Mouse (Mus musculus) spleen, postnatal 36 days (tissue): ENCODE measurements around the gene Ppp1r15b.

Source experiments
- DNase-seq, 2 experiments: peaks; one replicate each; pipeline ENCODE4 v3.0.0; 2022; ENCODE audit warnings: low spot score in 2 of 2, mixed read lengths in 1 of 2

Gene Ppp1r15b

DNA sequence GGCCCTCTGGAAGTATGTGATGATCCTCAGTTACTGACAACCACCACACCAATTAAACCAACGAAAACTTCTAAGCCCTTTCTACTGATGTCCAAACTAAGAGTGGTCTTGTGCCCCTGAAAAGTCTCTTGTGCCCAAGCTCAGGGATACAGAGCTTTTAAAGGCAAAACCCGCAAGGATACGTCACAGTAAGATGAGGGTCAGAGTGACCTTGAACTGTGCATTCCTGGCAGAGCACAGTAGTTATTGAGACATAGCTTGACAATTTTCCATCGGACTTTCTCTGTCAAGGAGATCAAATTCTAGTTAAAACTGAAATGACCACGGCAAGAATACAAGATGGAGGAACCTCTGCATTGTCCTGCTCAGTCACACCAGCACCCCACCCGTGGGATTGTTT, 9.7 kb upstream of the Ppp1r15b start:
- no peak for DNase-seq

- no peak for DNase-seq
Observed at GRCm38 (mm10) chr1:133124137-133124536, 6.8 kb upstream of the Ppp1r15b start.

GRCm38 (mm10) chr1:133125640-133126364, 5.1 kb upstream of the Ppp1r15b start:
- DNase-seq, result no peak

DNA sequence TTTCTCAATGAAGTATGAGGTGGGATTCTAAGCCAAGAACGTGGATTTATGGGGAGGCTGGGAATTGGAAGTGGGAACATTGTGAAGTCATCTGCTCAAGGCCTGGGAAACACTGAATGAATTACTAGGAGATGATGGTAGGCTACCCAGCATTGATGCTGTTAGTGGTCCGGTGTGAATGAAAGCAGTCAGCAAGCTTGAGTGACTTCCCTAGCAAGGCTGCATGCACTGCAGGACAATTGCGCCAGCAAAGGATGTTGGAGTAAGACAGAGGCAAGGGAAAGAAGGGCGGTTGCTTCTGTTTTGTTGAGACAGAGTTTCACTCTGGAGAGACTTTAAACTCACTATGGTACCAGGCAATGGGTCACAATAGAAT, 4.6 kb upstream of the Ppp1r15b start:
- DNase-seq, result no peak

- DNase-seq, result no peak
Observed at GRCm38 (mm10) chr1:133127328-133127727, 3.6 kb upstream of the Ppp1r15b start.

DNA sequence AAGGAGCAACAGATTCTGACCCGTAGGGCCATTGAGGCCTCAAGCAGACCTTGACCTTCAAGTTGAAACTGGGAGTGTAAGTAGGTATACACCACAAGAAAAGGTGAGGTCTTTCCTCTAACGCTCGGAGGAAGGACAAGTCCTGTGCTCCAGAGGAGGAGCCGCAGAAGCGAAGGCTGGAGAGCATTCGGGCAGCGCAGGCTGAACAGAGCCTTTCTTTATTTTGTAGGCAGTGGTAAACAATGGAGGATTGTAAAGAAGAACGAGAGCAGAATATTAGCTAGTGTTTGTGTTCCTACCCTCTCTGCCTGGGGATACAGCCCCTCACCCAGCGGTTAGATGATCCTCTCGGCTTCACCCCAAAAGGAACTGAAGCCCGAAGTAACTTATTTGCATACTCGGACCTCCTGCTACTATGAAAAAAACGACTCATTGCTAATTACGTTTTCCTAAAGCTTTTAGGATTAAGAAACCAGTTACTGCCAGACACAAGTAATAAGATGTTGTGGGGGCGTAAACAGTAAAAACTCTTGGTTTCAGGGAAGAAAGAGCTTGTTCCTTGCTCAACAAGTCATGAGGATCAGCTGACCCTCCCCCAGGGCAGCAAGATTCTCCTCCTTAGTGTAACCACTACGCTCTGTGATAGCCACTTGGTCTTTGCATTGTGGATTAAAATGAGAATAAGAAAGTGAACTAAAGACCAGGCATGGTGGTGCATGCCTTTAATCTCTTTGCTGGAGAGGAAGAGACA, 1.3 kb upstream of the Ppp1r15b start:
- DNase-seq, result no peak

DNA sequence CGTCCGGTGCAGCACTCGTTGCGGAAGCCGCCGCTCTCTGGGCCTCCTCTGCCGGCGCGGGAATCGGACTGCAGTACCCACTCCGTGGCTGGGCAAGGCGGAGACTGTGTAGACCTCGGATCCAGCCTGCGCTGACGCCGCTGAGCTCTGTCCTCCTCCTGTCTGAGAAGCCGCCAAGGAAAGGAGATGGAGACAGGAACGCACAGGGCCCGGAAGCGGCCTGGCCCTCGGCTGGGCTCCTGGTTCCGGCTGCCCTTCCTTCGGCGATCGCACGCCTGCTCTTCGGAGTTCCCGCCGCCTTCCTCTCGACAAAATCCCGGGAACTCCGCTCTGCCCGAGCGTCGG, 590 bp downstream of the Ppp1r15b start:
- DNase-seq, result no peak

DNA sequence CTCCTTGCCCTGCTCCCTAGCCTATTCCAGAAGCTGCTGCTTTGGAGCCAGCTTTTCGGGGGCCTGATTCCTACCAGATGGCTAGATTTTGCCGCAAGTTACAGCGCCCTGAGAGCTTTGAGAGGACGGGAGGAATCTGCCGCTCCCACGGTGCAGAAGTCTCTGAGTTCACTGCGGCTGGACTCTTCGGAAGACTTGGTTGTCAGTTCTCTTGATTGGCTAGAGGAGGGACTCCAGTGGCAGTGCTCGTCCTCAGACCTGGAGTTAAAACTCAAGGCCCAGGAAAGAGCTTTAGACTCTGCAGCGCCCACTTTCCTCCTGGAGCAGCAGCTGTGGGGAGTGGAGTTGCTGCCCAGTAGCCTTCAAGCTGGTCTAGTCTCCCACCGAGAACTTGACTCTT, 993 bp downstream of the Ppp1r15b start:
- DNase-seq, result peak; percentile 6 to 29

GRCm38 (mm10) chr1:133132388-133133326, 1.7 kb downstream of the Ppp1r15b start:
- DNase-seq, result peak; percentile 22 to 30

- peak; percentile 31 to 49 for DNase-seq
Observed at GRCm38 (mm10) chr1:133133425-133133824, 2.5 kb downstream of the Ppp1r15b start.

DNA sequence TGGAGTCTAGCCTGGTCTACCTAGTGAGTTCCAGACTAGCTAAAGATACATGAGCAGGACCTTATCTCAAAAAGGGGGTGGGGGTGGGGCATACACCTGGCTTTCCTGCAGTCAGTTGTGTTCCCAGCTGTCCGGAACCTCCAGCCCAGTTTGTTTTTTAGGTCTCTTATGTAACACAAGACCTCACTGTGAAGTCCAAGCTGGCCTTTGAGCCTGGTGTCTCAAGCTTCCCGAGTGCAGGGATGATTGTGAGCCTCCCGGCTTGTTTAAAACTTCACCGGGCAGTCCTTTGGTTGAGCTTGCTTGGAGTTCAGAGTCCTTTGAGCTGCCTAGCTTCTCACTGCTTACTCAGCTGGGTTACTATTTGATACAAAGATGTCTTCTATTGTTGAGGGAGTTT, 3.1 kb downstream of the Ppp1r15b start:
- no peak for DNase-seq

DNA sequence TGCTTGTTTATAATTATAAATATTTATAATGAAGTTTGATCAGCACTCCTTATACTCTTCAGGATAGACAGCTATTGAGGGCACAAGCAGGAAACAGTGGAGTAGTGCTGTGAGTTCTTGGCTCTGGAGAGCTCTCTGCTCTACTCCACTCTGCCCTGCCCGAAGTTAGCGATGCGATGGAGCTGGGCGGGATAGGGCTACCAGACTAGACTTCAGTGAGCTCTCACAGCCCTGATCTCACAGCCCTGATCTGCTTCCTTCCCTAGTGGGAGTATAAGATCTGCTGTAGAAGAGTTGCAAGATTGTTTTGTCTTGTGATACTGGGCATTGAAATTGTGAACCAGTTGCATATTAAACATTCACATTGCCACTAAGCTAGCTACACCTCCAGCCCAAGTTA, 3.9 kb downstream of the Ppp1r15b start:
- DNase-seq, result peak in 1 of 2 experiments; percentile 27

DNA sequence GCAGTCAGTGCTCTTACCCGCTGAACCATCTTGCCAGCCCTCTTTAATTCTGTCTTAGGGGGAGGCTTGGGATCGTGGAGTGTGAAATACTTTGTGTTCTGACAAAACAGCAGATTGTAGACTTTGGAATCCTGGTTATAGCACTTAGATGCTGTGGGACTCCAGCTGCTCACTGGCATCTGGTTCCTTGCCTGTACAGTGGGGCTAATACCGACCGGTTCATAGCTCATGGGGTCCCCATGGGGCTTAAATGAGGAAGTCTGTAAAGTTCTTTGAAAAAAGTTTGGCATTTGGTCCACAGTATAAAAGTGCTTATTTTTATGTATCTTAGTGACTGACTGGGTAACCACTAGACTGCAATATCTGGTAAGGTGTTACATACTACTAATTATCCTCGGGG, 4.9 kb downstream of the Ppp1r15b start:
- DNase-seq, result peak; percentile 35 to 39

DNA sequence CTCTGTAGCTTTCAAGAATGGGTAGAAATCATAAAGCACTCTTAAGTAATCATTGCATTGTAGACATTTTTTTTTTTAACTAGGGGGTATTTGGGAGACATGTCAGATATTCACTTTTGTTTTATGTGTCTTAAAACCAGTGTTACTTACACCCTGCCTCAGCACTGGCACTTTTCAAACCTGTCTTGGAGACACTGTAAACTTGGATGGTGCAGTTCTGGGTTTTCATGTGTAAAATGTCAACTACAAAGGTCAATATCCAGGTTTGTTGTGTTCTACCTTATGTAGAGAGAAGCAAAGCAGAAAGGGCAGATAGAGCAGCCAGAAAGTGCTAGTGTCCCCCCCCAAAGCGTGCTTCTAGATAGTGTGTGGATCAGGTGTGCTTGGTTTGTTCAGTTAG, 7.5 kb downstream of the Ppp1r15b start:
- DNase-seq, result no peak

DNA sequence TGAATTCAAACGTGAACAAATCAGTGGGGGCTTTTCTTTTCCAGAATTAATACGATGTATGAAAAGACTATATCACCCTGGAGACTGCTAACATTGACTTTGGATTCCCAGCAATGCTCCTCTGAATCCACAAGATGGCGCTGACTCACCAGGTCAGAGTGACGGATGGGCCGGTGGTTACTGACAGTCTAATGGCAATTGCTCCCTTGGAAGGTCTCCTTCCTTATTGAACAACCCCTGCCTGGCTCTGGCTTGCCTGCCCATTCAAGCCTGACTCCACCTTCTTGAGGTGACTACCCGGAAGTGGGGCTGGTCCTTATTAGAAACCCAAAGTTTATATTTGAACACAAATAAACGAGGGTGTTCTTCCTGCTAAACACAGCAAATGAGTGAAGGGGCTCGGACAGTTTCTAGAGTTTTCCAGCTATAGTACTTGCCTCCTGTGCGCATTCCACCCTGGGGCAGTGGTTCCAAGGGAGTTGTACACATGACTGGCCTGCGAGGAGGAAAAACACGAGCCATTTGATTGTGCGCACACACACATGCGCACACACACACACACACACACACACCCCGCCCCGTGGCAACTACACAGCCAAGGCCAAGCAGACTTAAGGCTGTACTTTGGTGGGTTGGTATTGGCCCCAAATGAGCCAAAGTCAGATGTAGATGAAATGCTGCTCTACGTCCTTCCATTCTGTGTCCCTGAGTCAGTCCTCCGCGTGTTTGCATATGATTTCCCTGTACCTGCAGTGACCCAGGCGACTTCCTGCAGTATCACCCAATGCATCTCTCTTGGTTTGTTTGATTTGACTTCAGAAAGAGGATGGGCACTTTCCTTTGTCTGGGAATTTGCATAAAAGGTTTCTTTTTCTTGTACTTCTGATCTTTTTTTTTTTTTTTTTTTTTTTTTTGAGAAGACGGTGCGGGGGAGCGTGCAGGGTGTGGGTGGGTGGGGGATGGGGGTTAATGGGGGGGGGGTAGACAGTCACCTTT, 15.4 kb downstream of the Ppp1r15b start:
- peak; percentile 41 to 62 for DNase-seq

DNA sequence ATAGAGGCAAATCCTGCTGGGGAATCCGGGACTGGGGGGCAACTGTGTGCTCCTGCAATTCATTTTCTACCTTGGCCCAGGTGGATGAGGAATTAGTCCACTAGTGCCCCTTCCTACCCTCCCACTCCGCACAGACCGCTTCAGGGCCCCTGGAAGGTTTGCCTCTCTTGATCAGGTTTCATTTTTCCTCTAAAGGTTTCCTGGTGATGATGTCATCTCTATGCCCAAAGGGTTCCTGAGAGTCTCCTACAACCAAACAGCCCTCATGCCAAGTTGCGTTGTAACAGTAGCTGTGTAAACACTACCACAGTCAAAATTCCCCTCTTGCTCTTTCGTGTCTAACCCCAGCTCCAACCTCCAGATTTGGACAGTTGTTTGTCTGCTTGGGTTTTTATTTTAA, 16.4 kb downstream of the Ppp1r15b start:
- DNase-seq, result no peak

DNA sequence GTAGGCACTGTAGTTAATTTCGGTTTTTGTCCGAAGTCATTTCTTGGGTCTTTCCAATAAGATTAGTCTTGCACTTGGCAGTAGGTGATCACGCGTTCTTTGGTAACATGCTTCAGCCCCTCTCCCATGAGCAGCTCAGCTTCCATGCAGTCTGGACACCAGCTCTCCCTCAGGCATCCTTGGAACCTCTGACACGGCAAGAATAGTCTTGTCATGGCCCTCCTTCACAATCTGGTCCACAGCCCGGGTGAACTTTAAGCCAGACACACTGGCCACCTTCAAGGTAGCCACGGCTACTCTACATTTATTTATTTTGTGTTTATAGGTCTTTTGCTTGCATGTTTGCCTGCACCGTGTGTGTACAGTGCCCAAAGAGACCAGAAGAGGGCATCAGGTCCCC, 17.2 kb downstream of the Ppp1r15b start:
- DNase-seq, result no peak

DNA sequence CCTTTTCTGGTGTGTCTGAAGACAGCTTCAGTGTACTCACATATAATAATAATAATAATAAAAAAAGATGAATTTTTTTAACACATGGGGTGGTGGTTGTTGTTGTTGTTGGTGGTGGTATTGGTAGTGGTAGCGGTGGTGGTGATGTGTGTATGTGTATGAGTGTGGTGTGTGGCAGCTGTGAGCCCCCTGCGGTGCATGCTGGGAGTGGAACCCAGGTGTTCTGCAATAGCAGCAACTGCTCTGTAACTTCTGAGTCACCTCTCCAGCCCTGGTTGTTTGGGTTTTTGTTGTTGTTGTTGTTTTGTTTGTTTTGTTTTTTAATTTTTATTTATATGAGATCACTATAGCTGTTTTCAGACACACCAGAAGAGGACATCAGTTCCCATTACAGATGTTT, 19.6 kb downstream of the Ppp1r15b start:
- DNase-seq, result no peak

DNA sequence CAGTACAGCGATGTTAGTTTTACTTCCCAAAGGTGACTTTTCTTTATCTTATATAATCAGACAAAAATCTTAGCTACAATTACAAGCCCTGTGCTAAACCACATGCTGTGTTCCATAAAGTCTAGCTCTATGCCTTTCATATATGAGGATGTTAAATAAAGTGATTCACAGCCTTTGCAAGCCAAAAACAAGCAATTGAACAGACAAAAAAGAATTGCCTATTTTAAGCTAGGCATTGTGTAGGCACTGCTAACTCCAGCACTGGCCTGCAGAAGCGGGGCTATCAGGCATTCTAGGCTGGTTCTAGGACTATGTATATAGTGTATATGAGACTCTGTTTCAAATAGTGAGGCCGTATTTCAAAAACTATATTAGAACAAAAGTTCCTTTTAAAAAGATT, 21.3 kb downstream of the Ppp1r15b start:
- no peak for DNase-seq

GRCm38 (mm10) chr1:133155270-133155669, 24.3 kb downstream of the Ppp1r15b start:
- no peak for DNase-seq

DNA sequence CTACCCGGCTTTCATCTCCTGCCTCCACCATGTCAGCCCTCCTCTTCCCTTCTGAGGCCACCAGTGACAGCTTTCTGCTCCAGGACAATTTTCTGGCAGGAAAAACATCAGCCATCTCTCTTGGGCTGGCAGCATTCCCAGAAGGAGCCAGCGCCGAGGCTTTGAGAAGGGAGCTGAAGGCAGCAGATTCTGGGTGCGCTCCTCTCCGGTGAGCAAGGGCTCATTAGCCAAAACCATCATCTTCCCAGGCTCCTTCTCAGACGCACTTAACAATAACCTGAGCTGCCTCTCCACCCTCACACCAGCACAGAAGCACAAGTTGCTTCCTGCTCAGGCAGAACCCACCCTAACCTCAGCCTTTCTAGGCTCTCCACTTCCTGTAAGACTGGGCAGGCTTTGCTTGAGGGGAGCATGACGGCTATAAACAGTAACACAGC, 28.2 kb downstream of the Ppp1r15b start:
- peak; percentile 78 for DNase-seq
